Mouse (Mus musculus): Measurements from ENCODE around the gene 4931406P16Rik. TPM values are rescaled to one million over a fixed set of nuclear protein-coding genes. Genes with fewer than 3 reads are reported as not detected.

4931406P16Rik gene
- 45.5 and 45.7 TPM in 2 replicates for polyA plus RNA-seq (2014; fragmentation: Nextera tagmentation; extraction: Ambion mirVana)

DNA sequence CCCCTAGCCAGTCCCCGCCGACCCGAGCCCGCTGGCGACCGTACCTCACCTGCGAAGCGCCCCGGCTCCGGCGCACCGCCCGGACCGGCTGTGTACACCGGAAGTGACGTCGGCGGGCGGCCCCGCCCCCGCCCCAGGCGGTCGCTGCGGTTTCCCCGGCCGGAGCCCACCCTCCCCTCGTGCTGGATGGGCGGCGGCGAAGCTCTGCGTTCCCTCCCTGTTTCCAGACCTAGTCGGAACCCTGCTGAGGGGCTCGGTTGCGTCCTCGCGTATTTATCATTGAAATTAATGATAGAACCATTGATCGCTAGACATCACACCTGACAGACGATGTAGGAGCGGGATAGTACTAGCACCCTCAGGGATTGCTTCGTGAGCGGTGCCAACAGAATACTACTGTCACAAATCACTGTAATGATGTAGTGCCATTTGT, at the start of gene 4931406P16Rik:
Gene 4931406P16Rik, minus strand, starts transcription at position 109 of the 433 bp plus-strand sequence.
- Histone ChIP-seq H3K4me3 (ENCODE audit: low read length) (peak within 1 kb of the TSS; percentile 92), H3K27ac (ENCODE audit: low read depth, low read length) (peak within 1 kb of the TSS; percentile 85), H3K9me3 (ENCODE audit: control insufficient read depth, low read length) (no peaks in the 10 kb centered on the region), H3K27me3 (ENCODE audit: control insufficient read depth, insufficient read depth, low read length) (no peaks in the 10 kb centered on the region), H3K4me1 (ENCODE audit: control insufficient read depth, insufficient read depth, low read length) (no peaks in the 10 kb centered on the region), H3K4me2 (replicated peaks; ENCODE audit: low read depth, low read length) (peak within 1 kb of the TSS; percentile 65), H3K36me3 (ENCODE audit: control insufficient read depth, insufficient read depth, low read length) (no peaks in the 10 kb centered on the region), H3K9ac (ENCODE audit: low read depth, low read length) (peak within 1 kb of the TSS; percentile 94)
- WGBS, result under 1% methylated on average over 35 of the region's 41 CpGs
- peak; percentile 94 for ATAC-seq (ENCODE audit: low FRiP score, low TSS enrichment)

DNA sequence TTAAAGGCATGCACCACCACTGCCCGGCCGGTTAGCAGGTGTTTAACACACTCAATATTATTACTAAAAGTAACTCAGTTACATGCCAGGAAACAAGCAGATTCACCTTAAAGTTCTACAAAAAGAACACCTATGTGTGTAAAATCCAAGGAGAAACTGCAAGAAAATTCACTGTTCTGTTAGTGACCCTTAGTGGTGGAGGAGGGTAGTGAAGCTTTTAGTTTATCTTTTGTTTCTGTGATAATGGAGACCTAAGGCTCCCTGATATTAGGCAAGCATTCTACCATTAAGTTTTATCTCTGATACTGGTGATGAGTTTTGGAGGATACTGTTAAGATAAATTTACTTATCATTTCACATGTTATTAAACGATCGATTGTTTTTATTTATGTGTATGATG, 42.3 kb upstream of the 4931406P16Rik start:
- Histone ChIP-seq H3K27ac (ENCODE audit: low read depth, low read length) (no peak overlapping the region), H3K9ac (ENCODE audit: low read depth, low read length) (no peak overlapping the region), H3K4me3 (ENCODE audit: low read length) (no peak overlapping the region), H3K36me3 (ENCODE audit: control insufficient read depth, insufficient read depth, low read length) (peaks cover 69% of the 10 kb centered on the region), H3K4me1 (ENCODE audit: control insufficient read depth, insufficient read depth, low read length) (no peaks in the 10 kb centered on the region), H3K9me3 (ENCODE audit: control insufficient read depth, low read length) (no peaks in the 10 kb centered on the region), H3K27me3 (ENCODE audit: control insufficient read depth, insufficient read depth, low read length) (no peaks in the 10 kb centered on the region), H3K4me2 (replicated peaks; ENCODE audit: low read depth, low read length) (no peak overlapping the region)
- ATAC-seq (ENCODE audit: low FRiP score, low TSS enrichment), result no peak
- 95% methylated on average over 4 of the region's 4 CpGs for whole genome bisulfite sequencing

DNA sequence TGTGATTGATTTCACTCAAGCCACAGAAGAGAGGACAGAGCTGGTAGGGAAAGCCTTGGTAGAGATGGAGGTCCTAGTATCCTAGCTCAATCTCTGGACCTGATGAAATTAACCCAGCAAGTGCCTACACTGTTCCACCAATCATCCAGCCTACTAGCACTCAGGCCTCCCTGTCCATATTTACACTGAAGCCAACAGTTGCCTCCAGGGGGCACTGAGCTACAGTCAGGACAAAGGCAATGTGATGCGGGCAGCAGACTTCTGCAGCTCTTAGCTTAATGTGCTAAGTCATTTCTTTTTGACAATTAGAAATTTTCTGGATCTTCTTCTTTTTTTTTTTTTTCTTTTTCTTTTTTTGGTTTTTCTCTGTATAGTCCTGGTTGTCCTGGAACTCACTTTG, 38.6 kb upstream of the 4931406P16Rik start:
- Histone ChIP-seq H3K27ac (ENCODE audit: low read depth, low read length) (no peak overlapping the region), H3K4me3 (ENCODE audit: low read length) (no peak overlapping the region), H3K9me3 (ENCODE audit: control insufficient read depth, low read length) (no peaks in the 10 kb centered on the region), H3K36me3 (ENCODE audit: control insufficient read depth, insufficient read depth, low read length) (peaks cover 83% of the 10 kb centered on the region), H3K27me3 (ENCODE audit: control insufficient read depth, insufficient read depth, low read length) (no peaks in the 10 kb centered on the region), H3K4me1 (ENCODE audit: control insufficient read depth, insufficient read depth, low read length) (no peaks in the 10 kb centered on the region), H3K9ac (ENCODE audit: low read depth, low read length) (no peak overlapping the region), H3K4me2 (replicated peaks; ENCODE audit: low read depth, low read length) (no peak overlapping the region)
- WGBS, result 94% methylated on average over 1 of the region's 1 CpGs
- ATAC-seq (ENCODE audit: low FRiP score, low TSS enrichment), result no peak

DNA sequence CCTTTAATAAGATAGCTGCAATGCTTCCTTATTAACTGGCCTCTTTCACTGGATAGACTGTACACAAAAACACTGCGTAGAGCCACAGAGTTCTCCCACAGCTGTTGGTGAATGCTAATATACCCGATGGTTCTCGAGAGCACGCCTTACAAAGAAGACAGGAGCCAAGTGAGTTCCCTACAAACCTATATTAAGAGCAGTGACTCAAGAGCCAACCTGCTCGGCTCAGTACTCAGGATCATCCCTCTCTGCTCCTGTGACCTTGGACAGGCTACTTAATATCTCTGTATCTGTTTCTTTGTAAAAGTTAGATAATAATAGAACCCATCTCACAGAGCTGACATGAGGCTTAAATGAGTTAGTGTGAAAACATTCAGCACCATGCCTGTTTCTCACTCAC, 36.8 kb upstream of the 4931406P16Rik start:
- no peaks in the 10 kb centered on the region for H3K27me3 ChIP-seq (ENCODE audit: control insufficient read depth, insufficient read depth, low read length)
- H3K4me3 ChIP-seq (ENCODE audit: low read length), result no peak overlapping the region
- H3K4me2 ChIP-seq (replicated peaks; ENCODE audit: low read depth, low read length), result no peak overlapping the region
- ATAC-seq (ENCODE audit: low FRiP score, low TSS enrichment), result no peak
- H3K36me3 ChIP-seq (ENCODE audit: control insufficient read depth, insufficient read depth, low read length), result peaks cover 88% of the 10 kb centered on the region
- no peak overlapping the region for H3K27ac ChIP-seq (ENCODE audit: low read depth, low read length)
- no peak overlapping the region for H3K9ac ChIP-seq (ENCODE audit: low read depth, low read length)
- H3K4me1 ChIP-seq (ENCODE audit: control insufficient read depth, insufficient read depth, low read length), result no peaks in the 10 kb centered on the region
- whole genome bisulfite sequencing, result 95% methylated on average over 5 of the region's 5 CpGs
- no peaks in the 10 kb centered on the region for H3K9me3 ChIP-seq (ENCODE audit: control insufficient read depth, low read length)

DNA sequence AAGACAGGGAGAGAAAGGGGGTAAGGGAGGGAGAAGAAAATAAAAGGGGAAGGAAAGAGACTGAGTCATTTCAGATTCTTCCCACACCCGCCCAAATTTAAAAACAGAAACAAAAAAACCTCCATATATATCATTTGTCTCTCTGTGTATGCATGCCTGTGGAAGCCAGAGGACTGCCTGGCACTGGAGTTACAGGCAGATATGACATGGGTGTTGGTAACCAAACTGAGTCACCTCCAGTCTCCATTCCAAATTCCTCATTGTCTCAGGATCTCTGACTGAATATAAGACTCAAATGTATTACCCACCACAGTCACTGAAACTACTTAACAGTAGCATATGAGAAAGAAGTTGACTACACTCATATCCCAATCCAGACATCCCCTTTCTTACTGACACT, 34.7 kb upstream of the 4931406P16Rik start:
- Histone ChIP-seq H3K4me1 (ENCODE audit: control insufficient read depth, insufficient read depth, low read length) (no peaks in the 10 kb centered on the region), H3K4me3 (ENCODE audit: low read length) (no peak overlapping the region), H3K36me3 (ENCODE audit: control insufficient read depth, insufficient read depth, low read length) (peaks cover 94% of the 10 kb centered on the region), H3K4me2 (replicated peaks; ENCODE audit: low read depth, low read length) (no peak overlapping the region), H3K9ac (ENCODE audit: low read depth, low read length) (no peak overlapping the region), H3K9me3 (ENCODE audit: control insufficient read depth, low read length) (no peaks in the 10 kb centered on the region), H3K27ac (ENCODE audit: low read depth, low read length) (no peak overlapping the region), H3K27me3 (ENCODE audit: control insufficient read depth, insufficient read depth, low read length) (no peaks in the 10 kb centered on the region)
- ATAC-seq (ENCODE audit: low FRiP score, low TSS enrichment), result no peak
- WGBS, result 88% methylated on average over 1 of the region's 1 CpGs

DNA sequence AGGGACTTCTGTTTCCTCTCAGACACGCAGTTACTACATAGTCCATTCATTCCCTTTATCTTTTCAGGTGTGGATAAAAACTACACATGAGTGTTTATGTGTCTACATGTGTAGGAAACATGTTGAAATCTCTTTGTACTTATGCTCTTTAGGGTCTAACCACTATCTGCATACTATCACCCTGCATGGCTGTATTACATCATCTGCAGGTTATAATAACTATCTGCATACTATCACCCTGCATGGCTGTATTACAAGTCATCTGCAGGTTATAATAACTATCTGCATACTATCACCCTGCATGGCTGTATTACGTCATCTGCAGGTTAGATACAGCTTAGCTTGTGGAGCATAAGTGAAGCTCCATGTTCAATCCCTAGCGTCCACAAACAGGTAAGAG, 33.7 kb upstream of the 4931406P16Rik start:
- H3K9ac ChIP-seq (ENCODE audit: low read depth, low read length), result no peak overlapping the region
- no peaks in the 10 kb centered on the region for H3K4me1 ChIP-seq (ENCODE audit: control insufficient read depth, insufficient read depth, low read length)
- H3K4me3 ChIP-seq (ENCODE audit: low read length), result no peak overlapping the region
- no peaks in the 10 kb centered on the region for H3K27me3 ChIP-seq (ENCODE audit: control insufficient read depth, insufficient read depth, low read length)
- ATAC-seq (ENCODE audit: low FRiP score, low TSS enrichment), result no peak
- H3K9me3 ChIP-seq (ENCODE audit: control insufficient read depth, low read length), result no peaks in the 10 kb centered on the region
- H3K27ac ChIP-seq (ENCODE audit: low read depth, low read length), result no peak overlapping the region
- H3K4me2 ChIP-seq (replicated peaks; ENCODE audit: low read depth, low read length), result no peak overlapping the region
- WGBS, result 92% methylated on average over 3 of the region's 3 CpGs
- peaks cover 94% of the 10 kb centered on the region for H3K36me3 ChIP-seq (ENCODE audit: control insufficient read depth, insufficient read depth, low read length)

DNA sequence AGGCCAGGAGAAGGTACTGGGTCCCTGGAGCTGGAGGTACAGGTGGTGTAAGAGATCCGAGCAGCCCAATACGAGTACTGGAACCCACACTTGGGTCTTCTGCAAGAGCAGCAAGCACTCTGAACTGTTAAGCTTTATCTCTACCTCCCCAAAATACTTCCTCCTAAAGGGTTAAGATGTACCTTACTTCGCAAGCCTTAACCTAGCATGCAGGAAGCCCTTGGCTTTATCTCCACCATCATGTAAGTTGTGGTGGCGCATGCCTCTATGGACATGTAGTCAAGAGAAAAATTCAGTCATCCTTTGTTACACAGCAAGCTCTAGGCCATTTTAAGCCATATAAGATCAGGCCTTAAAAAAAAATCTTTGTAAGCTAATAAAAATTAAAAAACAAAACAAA, 33.2 kb upstream of the 4931406P16Rik start:
- no peaks in the 10 kb centered on the region for H3K9me3 ChIP-seq (ENCODE audit: control insufficient read depth, low read length)
- H3K4me1 ChIP-seq (ENCODE audit: control insufficient read depth, insufficient read depth, low read length), result no peaks in the 10 kb centered on the region
- H3K9ac ChIP-seq (ENCODE audit: low read depth, low read length), result no peak overlapping the region
- no peaks in the 10 kb centered on the region for H3K27me3 ChIP-seq (ENCODE audit: control insufficient read depth, insufficient read depth, low read length)
- H3K27ac ChIP-seq (ENCODE audit: low read depth, low read length), result no peak overlapping the region
- 93% methylated on average over 4 of the region's 4 CpGs for WGBS
- no peak overlapping the region for H3K4me3 ChIP-seq (ENCODE audit: low read length)
- H3K36me3 ChIP-seq (ENCODE audit: control insufficient read depth, insufficient read depth, low read length), result peaks cover 96% of the 10 kb centered on the region
- ATAC-seq (ENCODE audit: low FRiP score, low TSS enrichment), result no peak
- no peak overlapping the region for H3K4me2 ChIP-seq (replicated peaks; ENCODE audit: low read depth, low read length)

DNA sequence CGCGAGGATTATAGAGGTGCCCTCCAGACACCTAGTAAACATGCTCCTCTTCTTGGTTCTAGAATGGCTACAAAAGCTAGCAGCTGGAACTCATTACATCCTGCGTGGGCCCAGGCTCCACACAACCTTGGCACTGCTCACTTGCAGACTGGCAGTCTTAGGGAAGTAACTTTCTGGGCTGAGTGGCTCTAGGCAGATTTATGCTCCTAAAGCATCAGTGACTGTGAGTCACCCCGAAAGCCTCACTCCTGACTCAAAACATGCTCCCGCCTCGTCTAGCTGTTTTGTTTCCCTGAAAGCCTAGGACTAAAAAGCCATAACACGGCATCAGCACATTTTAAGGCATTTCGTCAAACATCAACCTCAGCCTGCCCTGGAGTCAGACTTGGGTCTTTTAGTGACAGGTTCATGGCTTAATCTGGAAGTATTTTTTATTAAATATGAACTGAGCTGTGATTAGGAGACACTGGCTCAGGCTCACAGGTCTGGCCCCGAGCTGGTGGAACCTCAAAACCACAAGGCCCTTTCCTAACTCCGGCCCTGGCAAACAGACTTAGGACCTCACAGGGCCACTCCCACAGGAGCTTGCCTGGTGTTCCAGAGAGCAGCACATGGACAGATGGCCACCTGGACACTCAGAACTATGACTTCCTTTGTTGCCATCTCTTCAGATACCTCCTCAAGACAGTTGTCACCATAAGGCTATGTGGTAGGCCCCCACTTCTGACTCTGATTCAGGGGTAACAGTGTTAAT, 28.9 kb upstream of the 4931406P16Rik start:
- peaks cover 66% of the 10 kb centered on the region for H3K36me3 ChIP-seq (ENCODE audit: control insufficient read depth, insufficient read depth, low read length)
- no peak overlapping the region for H3K27ac ChIP-seq (ENCODE audit: low read depth, low read length)
- H3K4me3 ChIP-seq (ENCODE audit: low read length), result no peak overlapping the region
- no peaks in the 10 kb centered on the region for H3K9me3 ChIP-seq (ENCODE audit: control insufficient read depth, low read length)
- H3K4me1 ChIP-seq (ENCODE audit: control insufficient read depth, insufficient read depth, low read length), result no peaks in the 10 kb centered on the region
- H3K27me3 ChIP-seq (ENCODE audit: control insufficient read depth, insufficient read depth, low read length), result no peaks in the 10 kb centered on the region
- WGBS, result 78% methylated on average over 10 of the region's 10 CpGs
- no peak overlapping the region for H3K4me2 ChIP-seq (replicated peaks; ENCODE audit: low read depth, low read length)
- no peak overlapping the region for H3K9ac ChIP-seq (ENCODE audit: low read depth, low read length)
- no peak for ATAC-seq (ENCODE audit: low FRiP score, low TSS enrichment)

DNA sequence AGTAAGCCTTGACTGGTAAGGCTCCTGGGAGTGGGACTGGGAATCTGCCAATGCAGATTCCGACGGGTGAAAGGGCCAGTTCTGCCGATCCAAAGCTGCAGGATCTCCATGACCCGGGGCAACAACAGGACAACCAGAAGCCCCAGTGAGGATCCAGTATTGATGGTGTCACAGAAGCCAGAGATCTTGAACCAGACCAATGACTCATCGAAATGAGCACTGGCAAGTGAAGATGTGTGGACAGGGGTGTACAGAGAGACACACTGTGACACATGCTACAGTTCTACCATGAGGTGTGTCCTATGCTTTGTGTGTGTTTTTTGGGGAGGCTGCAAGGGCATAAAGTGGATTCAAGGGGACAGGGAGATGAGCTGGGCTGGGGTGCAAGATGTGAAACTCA, 27.5 kb upstream of the 4931406P16Rik start:
- peaks cover 52% of the 10 kb centered on the region for H3K36me3 ChIP-seq (ENCODE audit: control insufficient read depth, insufficient read depth, low read length)
- no peak for ATAC-seq (ENCODE audit: low FRiP score, low TSS enrichment)
- no peak overlapping the region for H3K9ac ChIP-seq (ENCODE audit: low read depth, low read length)
- WGBS, result 89% methylated on average over 5 of the region's 5 CpGs
- H3K4me1 ChIP-seq (ENCODE audit: control insufficient read depth, insufficient read depth, low read length), result no peaks in the 10 kb centered on the region
- H3K4me2 ChIP-seq (replicated peaks; ENCODE audit: low read depth, low read length), result no peak overlapping the region
- no peaks in the 10 kb centered on the region for H3K9me3 ChIP-seq (ENCODE audit: control insufficient read depth, low read length)
- no peaks in the 10 kb centered on the region for H3K27me3 ChIP-seq (ENCODE audit: control insufficient read depth, insufficient read depth, low read length)
- H3K4me3 ChIP-seq (ENCODE audit: low read length), result no peak overlapping the region
- H3K27ac ChIP-seq (ENCODE audit: low read depth, low read length), result no peak overlapping the region

All from kidney, embryonic 14.5 days (tissue).